Mouse (Mus musculus): ENCODE measurements at regions not wholly inside any gene's neighbourhood (a gene's known extent, or its start where the extent isn't known, plus 50 kb on each side); places are given as distances from the start of the nearest gene placed in this dataset.

- no peak for TF ChIP-seq CTCF (IDR thresholded peaks at IDR 0.05; ENCODE audit: low read depth)
- no peak for TF ChIP-seq EP300 (IDR thresholded peaks at IDR 0.05; ENCODE audit: low read depth)
Measured at GRCm38 (mm10) chr4:142340057-142340456, 100.9 kb upstream of the Kazn start.

All from liver, embryonic 14.5 days (tissue).